Mouse (Mus musculus): ENCODE results near the gene 1700025G04Rik.

- TF ChIP-seq CTCF (IDR thresholded peaks at IDR 0.05; ENCODE audit: low read depth) (no peak), EP300 (optimal IDR thresholded peaks at IDR 0.05) (no peak)
Observed at GRCm38 (mm10) chr1:151907014-151907413, 182.9 kb downstream of the 1700025G04Rik start.
